Mouse (Mus musculus) C2C12 (cell line): Measurements from ENCODE around the gene Sema3b. TPM values are rescaled to one million over a fixed set of nuclear protein-coding genes. Genes with fewer than 3 reads are reported as not detected.
A peak's percentile ranks its signal among the peaks of the same experiment; 100 is the strongest.

Source experiments
- H3K27me3 ChIP-seq: one replicate; pipeline ENCODE4 v1.6.1; 2011; ENCODE audit not compliant: control insufficient read depth, insufficient read depth, insufficient read length
- H3K36me3 ChIP-seq: one replicate; pipeline ENCODE4 v1.6.1; 2011; ENCODE audit not compliant: control insufficient read depth, insufficient read depth
- H3K4me3 ChIP-seq: one replicate; pipeline ENCODE4 v1.5.1; 2011; ENCODE audit warnings: mild to moderate bottlenecking, control low read depth; ENCODE audit not compliant: poor library complexity, insufficient read depth, severe bottlenecking
- H3K79me2 ChIP-seq: one replicate; pipeline ENCODE4 v1.6.1; 2011; ENCODE audit not compliant: control insufficient read depth, insufficient read depth
- H3K79me3 ChIP-seq: one replicate; pipeline ENCODE4 v1.6.1; 2011; ENCODE audit warnings: low read depth, control low read depth
- H3ac ChIP-seq: one replicate; pipeline ENCODE3; 2011; ENCODE audit warnings: low read depth; ENCODE audit not compliant: control insufficient read depth, insufficient read length
- CEBPB ChIP-seq: IDR thresholded peaks from one replicate; pipeline ENCODE4 v1.6.1; 2011; ENCODE audit warnings: low read depth, mild to moderate bottlenecking, control low read depth, moderate library complexity
- CTCF ChIP-seq: IDR thresholded peaks from one replicate; pipeline ENCODE4 v1.5.1; 2011; ENCODE audit not compliant: control insufficient read depth, insufficient read depth, insufficient read length
- FOSL1 ChIP-seq: IDR thresholded peaks from one replicate; pipeline ENCODE4 v1.8.0; 2011; ENCODE audit warnings: mild to moderate bottlenecking, low read length; ENCODE audit not compliant: poor library complexity, insufficient read depth, severe bottlenecking
- MAX ChIP-seq: IDR thresholded peaks from one replicate; pipeline ENCODE4 v1.6.1; 2011; ENCODE audit warnings: mild to moderate bottlenecking, control low read depth
- MYOD1 ChIP-seq: IDR thresholded peaks from one replicate; pipeline ENCODE4 v1.6.1; 2011; ENCODE audit warnings: low read depth; ENCODE audit not compliant: control insufficient read depth, insufficient read length
- MYOG ChIP-seq: IDR thresholded peaks from one replicate; pipeline ENCODE4 v1.6.1; 2011; ENCODE audit not compliant: control insufficient read depth, insufficient read length; ENCODE audit errors: extremely low read depth
- USF1 ChIP-seq: IDR thresholded peaks from one replicate; pipeline ENCODE4 v1.6.1; 2011; ENCODE audit warnings: low read depth, mild to moderate bottlenecking, control low read depth, moderate library complexity
- polyA plus RNA-seq: library from polyadenylated mRNA; unstranded; fragments of >200 nt; fragmentation: generic; extraction: Trizol; gene quantifications from one replicate; pipeline ENCODE4 v1.2.1, GENCODE M21; 2012; ENCODE audit warnings: missing spikeins

Gene Sema3b
- polyA plus RNA-seq, 1 experiment, result 13.7 TPM

GRCm38 (mm10) chr9:107627387-107628255, 18.6 kb upstream of the Sema3b start:
- Histone ChIP-seq H3K4me3 (no peak overlapping the region), H3ac (no peak overlapping the region), H3K79me3 (peaks cover 83% of the 10 kb centered on the region)

DNA sequence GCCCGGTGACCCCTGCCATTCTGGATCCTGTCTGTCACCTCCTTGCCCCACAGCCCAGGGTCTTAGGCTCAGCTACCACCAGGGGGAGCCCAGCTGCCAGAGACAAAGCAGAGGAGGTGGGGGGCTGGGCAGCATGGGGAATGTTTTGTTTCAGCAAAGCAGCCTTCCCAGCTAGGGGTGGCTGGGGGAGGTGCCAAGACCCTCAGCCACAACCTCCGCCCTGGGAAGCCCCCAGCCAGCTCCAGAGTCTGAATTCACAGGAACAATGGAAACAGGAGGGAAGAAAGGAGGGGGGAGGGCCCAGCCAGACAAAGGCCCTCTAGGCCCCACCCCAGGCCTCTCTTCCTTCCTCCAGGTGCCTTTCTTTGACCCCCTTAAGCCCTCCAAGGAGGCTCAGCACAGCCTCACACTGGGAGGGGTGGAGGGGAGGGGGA, 17.8 kb upstream of the Sema3b start:
- H3K79me3 ChIP-seq, result peaks cover 81% of the 10 kb centered on the region
- peak overlapping the region; percentile 12 for H3ac ChIP-seq
- no peak for TF ChIP-seq USF1
- TF ChIP-seq CTCF, result peak; percentile 23
- TF ChIP-seq FOSL1, result no peak
- TF ChIP-seq MYOD1, result no peak
- TF ChIP-seq MAX, result no peak
- TF ChIP-seq CEBPB, result no peak
- peaks cover 22% of the 10 kb centered on the region for H3K36me3 ChIP-seq
- H3K79me2 ChIP-seq, result peaks cover 100% of the 10 kb centered on the region
- H3K27me3 ChIP-seq, result no peaks in the 10 kb centered on the region
- no peak overlapping the region for H3K4me3 ChIP-seq

More at GRCm38 (mm10) chr9:107627387-107628255, 18.6 kb upstream of the Sema3b start:
- H3K27me3 ChIP-seq, result no peaks in the 10 kb centered on the region
- H3K36me3 ChIP-seq, result peaks cover 18% of the 10 kb centered on the region
- TF ChIP-seq CTCF (no peak), MYOD1 (no peak), CEBPB (no peak), MAX (no peak), MYOG (no peak), USF1 (no peak), FOSL1 (no peak)
- H3K79me2 ChIP-seq, result peaks cover 100% of the 10 kb centered on the region

GRCm38 (mm10) chr9:107626158-107626843, 17.3 kb upstream of the Sema3b start:
- no peak overlapping the region for H3K4me3 ChIP-seq

GRCm38 (mm10) chr9:107625351-107626128, 16.5 kb upstream of the Sema3b start:
- peaks cover 68% of the 10 kb centered on the region for H3K79me3 ChIP-seq
- no peak for TF ChIP-seq CTCF
- TF ChIP-seq CEBPB, result no peak
- no peak for TF ChIP-seq MAX
- no peak for TF ChIP-seq MYOD1
- no peak for TF ChIP-seq USF1
- TF ChIP-seq FOSL1, result no peak
- no peak overlapping the region for H3ac ChIP-seq
- peaks cover 95% of the 10 kb centered on the region for H3K79me2 ChIP-seq
- peaks cover 18% of the 10 kb centered on the region for H3K36me3 ChIP-seq
- H3K4me3 ChIP-seq, result no peak overlapping the region
- no peaks in the 10 kb centered on the region for H3K27me3 ChIP-seq

More at GRCm38 (mm10) chr9:107626158-107626843, 17.3 kb upstream of the Sema3b start:
- H3K79me2 ChIP-seq, result peaks cover 100% of the 10 kb centered on the region
- H3ac ChIP-seq, result no peak overlapping the region
- peaks cover 22% of the 10 kb centered on the region for H3K36me3 ChIP-seq
- TF ChIP-seq MYOD1 (peak; percentile 54), MYOG (no peak), MAX (peak; percentile 22)
- H3K27me3 ChIP-seq, result no peaks in the 10 kb centered on the region
- peaks cover 75% of the 10 kb centered on the region for H3K79me3 ChIP-seq

DNA sequence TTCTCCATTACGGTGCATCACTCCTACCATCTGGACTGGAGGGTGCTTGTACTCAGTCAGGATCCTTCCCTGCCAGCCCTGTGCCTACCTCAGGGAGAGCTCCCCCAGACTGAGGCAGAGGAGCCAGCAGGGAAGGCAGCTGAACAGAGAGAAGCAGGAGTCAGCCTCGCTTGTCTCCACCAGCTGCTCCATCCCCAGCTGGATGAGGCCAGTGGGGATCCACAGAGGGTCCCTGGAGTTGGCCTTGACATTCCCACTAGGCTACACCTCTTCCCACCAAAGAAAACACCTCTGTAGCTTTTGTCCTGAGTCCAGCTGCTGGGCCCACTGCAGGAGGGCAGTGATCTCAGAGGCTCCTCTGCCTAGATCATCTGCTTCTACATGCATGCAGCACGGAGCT, 15.9 kb upstream of the Sema3b start:
- Histone ChIP-seq H3ac (peak overlapping the region; percentile 27), H3K36me3 (peaks cover 18% of the 10 kb centered on the region), H3K79me3 (peaks cover 64% of the 10 kb centered on the region), H3K4me3 (no peak overlapping the region), H3K79me2 (peaks cover 90% of the 10 kb centered on the region), H3K27me3 (no peaks in the 10 kb centered on the region)
- TF ChIP-seq USF1, result no peak
- TF ChIP-seq FOSL1, result no peak
- TF ChIP-seq CEBPB, result no peak
- TF ChIP-seq MYOD1, result no peak
- no peak for TF ChIP-seq MAX
- TF ChIP-seq MYOG, result no peak
- TF ChIP-seq CTCF, result no peak
